Mouse (Mus musculus) neural tube, embryonic 14.5 days (tissue): Measurements from ENCODE around the gene Insrr. TPM values are rescaled to one million over a fixed set of nuclear protein-coding genes. Genes with fewer than 3 reads are reported as not detected.
A peak's percentile ranks its signal among the peaks of the same experiment; 100 is the strongest.

ENCODE experiments used
- ATAC-seq: fragments of 200-750 bp; cut with Nextera tagmentation; 2 replicates; pipeline ENCODE4 v1.8.0; 2017; ENCODE audit warnings: low read depth, mild to moderate bottlenecking, moderate TSS enrichment, moderate library complexity
- H3K27ac ChIP-seq: fragments of 300-500 bp; sonication (generic); 2 replicates; pipeline ENCODE4 v1.5.1; 2014; ENCODE audit warnings: low read depth, mild to moderate bottlenecking, control low read depth, low read length, moderate library complexity, mixed read lengths
- H3K27me3 ChIP-seq: fragments of 300-500 bp; sonication (generic); 2 replicates; pipeline ENCODE4 v1.6.1; 2014; ENCODE audit warnings: low read length; ENCODE audit not compliant: control insufficient read depth, insufficient read depth
- H3K36me3 ChIP-seq: fragments of 300-500 bp; sonication (generic); 2 replicates; pipeline ENCODE4 v1.6.1; 2014; ENCODE audit warnings: low read length, mixed read lengths; ENCODE audit not compliant: control insufficient read depth, insufficient read depth
- H3K4me1 ChIP-seq: fragments of 300-500 bp; sonication (generic); 2 replicates; pipeline ENCODE4 v1.6.1; 2014; ENCODE audit warnings: low read length; ENCODE audit not compliant: control insufficient read depth, insufficient read depth
- H3K4me2 ChIP-seq: fragments of 300-500 bp; sonication (generic); 2 replicates; pipeline ENCODE4 v1.6.1; 2014; ENCODE audit warnings: mild to moderate bottlenecking, low read depth, low read length, control low read depth
- H3K4me3 ChIP-seq: fragments of 300-500 bp; sonication (generic); 2 replicates; pipeline ENCODE4 v1.5.1; 2014; ENCODE audit warnings: low read depth, low read length, control low read depth, mixed read lengths
- H3K9ac ChIP-seq: fragments of 300-500 bp; sonication (generic); replicated peaks from 2 replicates; pipeline ENCODE4 v1.6.1; 2014; ENCODE audit warnings: low read depth, mild to moderate bottlenecking, control low read depth, low read length, mixed read lengths
- H3K9me3 ChIP-seq: fragments of 300-500 bp; sonication (generic); 2 replicates; pipeline ENCODE4 v1.6.1; 2016; ENCODE audit warnings: low read length; ENCODE audit not compliant: control insufficient read depth
- WGBS: fragments of 180-500 bp; shearing (Covaris S2); extraction: QIAGEN DNeasy Blood & Tissue Kit; methylation state at CpG from one replicate; pipeline ENCODE4 v1.1.7; 2014; 5-methylcytosine and 5-hydroxymethylcytosine counted together
- polyA plus RNA-seq: library from polyadenylated mRNA; unstranded; fragments of >200 nt; fragmentation: Nextera tagmentation; extraction: Ambion mirVana; gene quantifications from 2 replicates; pipeline ENCODE4 v1.2.1, GENCODE M21; 2014

Gene Insrr
- 0.27 and 3.1 TPM in 2 replicates for polyA plus RNA-seq

- WGBS, result under 1% methylated on average over 29 of the region's 29 CpGs
- ATAC-seq, result no peak
Measured at GRCm38 (mm10) chr3:87796736-87797334, at the start of gene Insrr. TSS of gene Insrr (plus strand) at chr3:87796951.

GRCm38 (mm10) chr3:87748431-87748830 lies 48.3 kb upstream of the Insrr start, which contains the start of gene Lrrc71:
TSS of gene Lrrc71 (minus strand) at chr3:87748625.
- Histone ChIP-seq H3K27ac (no peak within 1 kb of the TSS), H3K4me3 (no peak within 1 kb of the TSS), H3K4me1 (0 out of 2 replicates have a peak, but pooled peaks cover 2% of the 10 kb centered on the region), H3K36me3 (no peaks in the 10 kb centered on the region), H3K9me3 (no peaks in the 10 kb centered on the region), H3K4me2 (no peak within 1 kb of the TSS), H3K27me3 (no peaks in the 10 kb centered on the region), H3K9ac (no peak within 1 kb of the TSS)
- no peak for ATAC-seq
- WGBS, result 44% methylated on average over 13 of the region's 13 CpGs

More at GRCm38 (mm10) chr3:87796736-87797334, at the start of gene Insrr:
- peak within 1 kb of the TSS; percentile 32 for H3K4me2 ChIP-seq
- H3K36me3 ChIP-seq, result no peaks in the 10 kb centered on the region
- peaks cover 45% of the 10 kb centered on the region for H3K27me3 ChIP-seq
- no peaks in the 10 kb centered on the region for H3K9me3 ChIP-seq
- H3K9ac ChIP-seq, result no peak within 1 kb of the TSS
- peaks cover 10% of the 10 kb centered on the region; the same call in 1 of the 2 replicates for H3K4me1 ChIP-seq
- peak within 1 kb of the TSS; percentile 23; the same call in 1 of the 2 replicates for H3K4me3 ChIP-seq
- H3K27ac ChIP-seq, result no peak within 1 kb of the TSS

GRCm38 (mm10) chr3:87749036-87749435 lies 47.7 kb upstream of the Insrr start:
- ATAC-seq, result no peak
- no peak overlapping the region for H3K9ac ChIP-seq
- 0 out of 2 replicates have a peak, but pooled peaks cover 2% of the 10 kb centered on the region for H3K4me1 ChIP-seq
- H3K36me3 ChIP-seq, result no peaks in the 10 kb centered on the region
- H3K4me3 ChIP-seq, result no peak overlapping the region
- no peak overlapping the region for H3K27ac ChIP-seq
- H3K9me3 ChIP-seq, result no peaks in the 10 kb centered on the region
- WGBS, result 14% methylated on average over 5 of the region's 5 CpGs
- no peak overlapping the region for H3K4me2 ChIP-seq
- no peaks in the 10 kb centered on the region for H3K27me3 ChIP-seq

GRCm38 (mm10) chr3:87749977-87750376 lies 46.8 kb upstream of the Insrr start:
- Histone ChIP-seq H3K27me3 (0 out of 2 replicates have a peak, but pooled peaks cover 3% of the 10 kb centered on the region), H3K4me1 (0 out of 2 replicates have a peak, but pooled peaks cover 2% of the 10 kb centered on the region), H3K4me3 (no peak overlapping the region), H3K9me3 (no peaks in the 10 kb centered on the region), H3K9ac (no peak overlapping the region), H3K36me3 (no peaks in the 10 kb centered on the region), H3K4me2 (no peak overlapping the region), H3K27ac (no peak overlapping the region)
- 90% methylated on average over 12 of the region's 12 CpGs for WGBS
- no peak for ATAC-seq

- Histone ChIP-seq H3K4me3 (no peak overlapping the region), H3K9ac (no peak overlapping the region), H3K4me1 (0 out of 2 replicates have a peak, but pooled peaks cover 2% of the 10 kb centered on the region), H3K36me3 (no peaks in the 10 kb centered on the region), H3K4me2 (no peak overlapping the region), H3K9me3 (no peaks in the 10 kb centered on the region), H3K27ac (no peak overlapping the region), H3K27me3 (0 out of 2 replicates have a peak, but pooled peaks cover 3% of the 10 kb centered on the region)
- ATAC-seq, result no peak
- WGBS, result 94% methylated on average over 3 of the region's 3 CpGs
Measured at GRCm38 (mm10) chr3:87752567-87752966, 44.2 kb upstream of the Insrr start.

- no peaks in the 10 kb centered on the region for H3K9me3 ChIP-seq
- H3K27ac ChIP-seq, result no peak overlapping the region
- no peaks in the 10 kb centered on the region for H3K36me3 ChIP-seq
- no peak overlapping the region for H3K9ac ChIP-seq
- no peak for ATAC-seq
- no peak overlapping the region for H3K4me3 ChIP-seq
- WGBS, result 84% methylated on average over 13 of the region's 13 CpGs
- 0 out of 2 replicates have a peak, but pooled peaks cover 3% of the 10 kb centered on the region for H3K27me3 ChIP-seq
- 0 out of 2 replicates have a peak, but pooled peaks cover 2% of the 10 kb centered on the region for H3K4me1 ChIP-seq
- H3K4me2 ChIP-seq, result no peak overlapping the region
Measured at GRCm38 (mm10) chr3:87753829-87754228, 42.9 kb upstream of the Insrr start.

- H3K4me3 ChIP-seq, result peak overlapping the region; percentile 17; the same call in 1 of the 2 replicates
- H3K9ac ChIP-seq, result peak overlapping the region; percentile 44; the same call in 1 of the 2 replicates
- H3K4me1 ChIP-seq, result 0 out of 2 replicates have a peak, but pooled peaks cover 2% of the 10 kb centered on the region
- 2% methylated on average over 24 of the region's 24 CpGs for WGBS
- peak; percentile 94 for ATAC-seq
- H3K27me3 ChIP-seq, result 0 out of 2 replicates have a peak, but pooled peaks cover 3% of the 10 kb centered on the region
- H3K9me3 ChIP-seq, result no peaks in the 10 kb centered on the region
- H3K4me2 ChIP-seq, result peak overlapping the region; percentile 52
- H3K27ac ChIP-seq, result no peak overlapping the region
- no peaks in the 10 kb centered on the region for H3K36me3 ChIP-seq
Measured at GRCm38 (mm10) chr3:87755964-87756363, 40.8 kb upstream of the Insrr start.

GRCm38 (mm10) chr3:87756488-87756887 lies 40.3 kb upstream of the Insrr start:
- 0 out of 2 replicates have a peak, but pooled peaks cover 3% of the 10 kb centered on the region for H3K27me3 ChIP-seq
- ATAC-seq, result peak; percentile 26; the same call in 1 of the 2 replicates

GRCm38 (mm10) chr3:87758641-87759040 lies 38.1 kb upstream of the Insrr start:
- Histone ChIP-seq H3K4me3 (no peak overlapping the region), H3K27ac (no peak overlapping the region), H3K4me1 (0 out of 2 replicates have a peak, but pooled peaks cover 2% of the 10 kb centered on the region), H3K9me3 (no peaks in the 10 kb centered on the region), H3K9ac (no peak overlapping the region), H3K27me3 (0 out of 2 replicates have a peak, but pooled peaks cover 3% of the 10 kb centered on the region), H3K4me2 (no peak overlapping the region), H3K36me3 (no peaks in the 10 kb centered on the region)
- WGBS, result 46% methylated on average over 5 of the region's 5 CpGs
- no peak for ATAC-seq

More at GRCm38 (mm10) chr3:87756488-87756887, 40.3 kb upstream of the Insrr start:
- Histone ChIP-seq H3K9ac (peak overlapping the region; percentile 44; the same call in 1 of the 2 replicates), H3K4me3 (peak overlapping the region; percentile 17; the same call in 1 of the 2 replicates), H3K4me2 (peak overlapping the region; percentile 52), H3K27ac (no peak overlapping the region), H3K4me1 (0 out of 2 replicates have a peak, but pooled peaks cover 2% of the 10 kb centered on the region), H3K36me3 (no peaks in the 10 kb centered on the region), H3K9me3 (no peaks in the 10 kb centered on the region)
- WGBS, result 40% methylated on average over 20 of the region's 20 CpGs
